Mouse (Mus musculus) mouse embryonic stem cell (cell line): ENCODE results near the gene Klc1.
"Not testable (repeated sequence)": the region's sequence is repeated elsewhere in the genome, so short reads cannot be mapped to it uniquely, and the experiment has no call there.

Source experiments
- in situ Hi-C, 2 experiments: fragments of 300-500 bp; cut with MboI; formaldehyde crosslinking; loops; 1 replicate in 1 of 2; 3 replicates in 1 of 2; pipeline ENCODE4 v1.14.3; 2019 to 2020; ENCODE audit warnings: low sequenced_read_pairs in 2 of 2, low pct_unique_long_range_greater_than_20kb in 1 of 2, mixed read lengths in 1 of 2; ENCODE audit not compliant: unreplicated experiment in 1 of 2

The Klc1 gene

DNA sequence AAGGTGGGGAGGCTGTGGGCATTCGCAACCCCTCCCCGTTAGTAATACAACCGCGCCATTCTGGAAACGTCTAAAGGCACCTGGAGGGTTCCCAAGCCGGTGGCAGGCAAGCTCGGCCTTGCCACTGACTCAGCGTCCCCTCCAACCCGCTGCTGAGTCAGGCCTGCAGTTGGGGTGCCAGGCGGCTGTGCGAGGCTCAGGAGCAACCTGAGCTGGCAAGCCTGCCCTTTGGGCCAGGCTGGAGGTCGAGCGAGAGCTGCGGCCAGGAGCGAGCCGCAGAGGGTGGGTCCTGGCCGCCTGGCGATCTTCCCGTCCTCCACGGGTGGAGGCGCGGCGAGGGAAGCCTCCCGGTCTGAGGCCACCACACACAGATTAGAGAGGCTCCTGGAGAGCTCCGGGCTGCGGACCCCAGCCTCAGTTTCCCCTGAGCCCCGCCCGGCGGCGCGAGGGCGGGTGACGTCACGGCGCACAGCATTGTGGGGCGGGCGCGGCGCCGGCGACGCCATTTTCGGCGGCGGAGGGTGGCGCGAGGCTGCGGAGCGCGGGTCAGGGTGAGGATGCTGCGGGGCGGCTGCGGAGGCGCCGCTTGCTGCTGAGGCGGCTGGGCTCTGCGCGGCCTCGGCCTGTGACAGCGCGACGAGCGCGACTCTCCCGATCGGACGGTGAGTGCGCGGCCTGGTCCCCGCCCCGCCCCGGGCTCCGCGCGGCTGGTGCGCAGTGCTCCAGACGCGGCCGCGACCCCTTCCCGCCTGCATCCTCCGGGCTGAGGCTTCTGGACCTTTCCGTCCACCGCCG lies at the start of gene Klc1:
TSS of gene Klc1 (plus strand) at position 469 of the 795 bp plus-strand sequence.
- in situ Hi-C loops, result no loop called here

DNA sequence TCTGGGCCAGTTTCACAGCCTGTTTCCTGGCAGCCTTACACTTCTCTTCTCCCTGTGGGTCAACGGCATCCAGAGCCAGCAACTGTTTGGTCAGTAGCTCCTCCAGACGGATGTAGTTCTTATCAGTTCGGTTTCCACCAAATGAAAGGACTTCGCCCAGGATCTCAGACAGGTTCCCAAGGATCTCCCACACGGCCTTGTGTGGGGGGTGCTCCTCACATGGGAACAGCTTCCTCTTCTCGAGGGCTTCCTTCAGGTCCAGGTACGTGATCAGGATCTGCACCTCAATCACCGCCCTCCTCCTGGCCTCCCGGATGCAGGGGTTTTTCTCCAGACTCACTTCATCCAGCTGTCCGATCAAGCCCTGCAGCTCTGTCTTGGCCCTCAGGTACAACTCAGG lies 48.6 kb upstream of the Klc1 start:
- in situ Hi-C loops, result no loop called here

DNA sequence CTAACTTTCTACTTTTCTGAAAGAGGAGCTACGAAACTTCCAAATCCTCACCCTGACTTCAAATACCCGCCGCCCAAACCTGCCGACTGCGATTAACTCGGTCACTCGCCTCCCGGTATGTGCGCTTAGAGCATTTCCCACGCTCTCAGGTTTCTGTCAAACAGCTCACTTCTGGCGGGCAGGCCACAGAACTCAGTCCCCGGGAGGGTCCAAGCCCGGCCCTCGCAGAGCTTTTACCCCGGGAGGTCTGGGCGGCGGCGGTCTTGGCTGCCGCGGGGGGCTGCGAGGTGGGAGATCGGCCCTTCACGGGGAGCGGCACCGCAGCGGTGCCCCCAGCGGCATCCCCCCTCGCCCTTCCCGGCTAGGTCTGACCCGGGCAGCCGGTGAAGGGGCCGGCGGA lies 46.2 kb upstream of the Klc1 start:
- in situ Hi-C loops, result no loop called here

DNA sequence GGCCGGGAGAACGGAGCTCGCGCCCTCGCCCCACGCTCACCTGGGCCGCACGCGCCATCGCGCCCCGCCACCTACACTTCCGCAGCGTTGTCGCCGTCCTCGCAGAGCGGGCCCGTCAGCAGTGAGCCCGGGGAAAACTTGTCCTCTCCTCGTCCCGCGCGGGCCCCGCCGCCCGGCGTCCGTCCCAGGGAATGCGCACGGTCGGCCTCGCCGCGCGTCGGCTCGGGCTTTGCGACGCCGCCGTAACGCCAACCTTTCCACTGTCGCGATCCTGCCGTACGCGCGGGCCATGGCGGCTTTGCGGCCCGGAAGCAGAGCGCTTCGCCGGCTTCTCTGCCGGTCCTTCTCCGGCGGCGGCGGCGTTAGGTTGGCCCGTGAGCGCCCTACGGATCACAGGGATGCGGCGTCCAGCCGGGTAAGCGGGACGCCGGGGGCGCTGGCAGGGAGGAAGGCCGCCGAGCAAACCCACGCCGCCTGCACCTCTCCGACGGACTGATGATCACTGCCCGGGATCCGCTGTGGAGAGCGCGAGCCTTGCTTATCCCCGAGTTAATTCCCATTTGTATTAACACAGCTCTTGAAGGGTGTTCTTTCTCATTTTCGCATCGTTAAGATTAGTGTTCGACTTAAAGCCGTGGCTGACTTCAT lies 45.5 kb upstream of the Klc1 start, which contains the start of the genes Bag5 and Apopt1:
TSS of gene Bag5 (minus strand) at position 254 of the 648 bp plus-strand sequence.
TSS of gene Apopt1 (plus strand) at position 258 of the 648 bp plus-strand sequence.
- in situ Hi-C loops, result no loop called here

DNA sequence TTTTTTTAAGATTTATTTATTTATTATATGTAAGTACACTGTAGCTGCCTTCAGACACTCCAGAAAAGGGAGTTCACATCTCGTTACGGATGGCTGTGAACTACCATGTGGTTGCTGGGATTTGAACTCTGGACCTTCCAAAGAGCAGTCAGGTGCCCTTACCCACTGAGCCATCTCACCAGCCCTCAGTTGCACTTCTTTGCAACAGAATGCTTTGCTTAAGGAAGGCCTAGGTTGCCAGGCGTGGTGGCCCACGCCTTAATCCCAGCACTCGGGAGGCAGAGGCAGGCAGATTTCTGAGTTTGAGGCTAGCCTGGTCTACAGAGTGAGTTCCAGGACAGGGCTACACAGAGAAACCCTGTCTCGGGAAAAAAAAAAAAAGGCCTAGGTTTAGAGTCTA lies 44.8 kb upstream of the Klc1 start:
- in situ Hi-C loops, result not testable (repeated sequence)

DNA sequence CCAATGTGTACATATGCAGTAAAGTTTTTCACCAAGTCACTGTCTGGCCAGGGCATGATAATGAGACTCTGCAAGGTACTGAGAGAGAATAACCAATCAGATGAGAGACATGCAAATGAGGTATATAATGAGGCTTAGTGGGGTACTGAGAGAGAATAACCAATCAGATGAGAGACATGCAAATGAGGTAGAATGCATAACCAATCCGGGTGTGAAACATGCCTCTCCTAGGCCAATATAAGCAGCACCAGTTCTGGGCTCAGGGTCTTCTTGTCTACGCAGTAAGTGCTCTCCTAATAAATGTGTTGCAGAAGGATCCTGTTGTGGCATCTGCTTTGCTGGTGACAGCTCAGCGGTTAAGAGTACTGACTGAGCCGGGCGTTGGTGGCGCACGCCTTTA lies 42.1 kb upstream of the Klc1 start:
- in situ Hi-C loops, result no loop called here

DNA sequence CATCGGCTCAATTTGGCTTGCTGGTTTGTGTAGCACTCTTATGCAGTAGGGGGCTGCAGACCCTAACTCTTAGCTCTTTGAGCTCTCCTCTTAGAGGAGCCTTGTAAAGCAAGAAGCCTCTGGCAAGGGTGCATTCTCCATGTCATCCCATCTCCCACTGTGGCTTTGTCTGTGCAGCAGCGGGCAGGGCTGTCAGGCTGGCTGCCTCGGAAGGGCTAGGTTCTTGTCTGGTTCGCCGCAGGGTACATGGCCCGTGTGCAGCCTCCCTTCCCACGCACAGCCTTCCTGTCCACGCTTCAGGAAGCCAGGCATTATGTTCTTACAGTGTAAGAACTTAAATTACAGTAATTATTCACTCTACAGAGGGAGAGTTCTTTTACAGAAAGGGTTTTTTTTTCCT lies 40.0 kb upstream of the Klc1 start:
- in situ Hi-C loops, result no loop called here

DNA sequence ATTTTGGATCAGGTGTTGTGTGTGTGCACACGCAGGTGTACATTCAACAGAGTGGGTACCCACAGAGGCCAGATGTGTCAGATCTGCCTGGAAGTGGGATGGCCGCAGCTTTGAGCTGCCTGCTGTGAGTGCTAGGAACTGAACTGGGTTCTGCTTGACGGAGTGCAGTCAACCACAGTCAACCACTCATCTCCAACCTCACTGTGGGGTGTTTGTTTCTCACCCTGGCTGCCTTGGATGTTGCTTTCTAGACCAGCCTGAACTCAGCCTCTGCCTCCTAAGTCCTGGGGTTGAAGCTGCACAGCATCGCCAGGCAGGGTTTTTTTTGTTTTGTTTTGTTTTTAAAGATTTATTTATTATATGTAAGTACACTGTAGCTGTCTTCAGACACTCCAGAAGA lies 38.4 kb upstream of the Klc1 start:
- in situ Hi-C loops, result no loop called here

DNA sequence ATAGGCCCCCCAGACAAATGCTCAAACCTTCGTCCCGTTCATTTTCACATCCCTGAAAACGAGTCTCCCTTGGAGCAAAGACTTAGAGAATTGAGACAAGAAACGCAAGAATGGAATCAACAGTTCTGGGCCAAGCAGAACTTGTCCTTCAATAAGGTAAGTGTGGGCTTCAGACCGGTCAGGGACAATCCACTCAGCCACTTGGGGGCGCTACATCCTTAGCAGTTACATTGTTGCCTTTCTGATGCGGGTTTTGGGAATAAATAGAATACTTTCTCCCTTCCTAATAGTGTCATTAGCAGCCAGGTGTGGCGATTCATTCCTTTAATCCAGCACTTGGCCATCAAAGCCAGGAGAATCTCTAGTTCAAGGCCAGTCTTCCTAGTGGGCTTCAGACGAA lies 36.0 kb upstream of the Klc1 start:
- in situ Hi-C loops, result no loop called here

DNA sequence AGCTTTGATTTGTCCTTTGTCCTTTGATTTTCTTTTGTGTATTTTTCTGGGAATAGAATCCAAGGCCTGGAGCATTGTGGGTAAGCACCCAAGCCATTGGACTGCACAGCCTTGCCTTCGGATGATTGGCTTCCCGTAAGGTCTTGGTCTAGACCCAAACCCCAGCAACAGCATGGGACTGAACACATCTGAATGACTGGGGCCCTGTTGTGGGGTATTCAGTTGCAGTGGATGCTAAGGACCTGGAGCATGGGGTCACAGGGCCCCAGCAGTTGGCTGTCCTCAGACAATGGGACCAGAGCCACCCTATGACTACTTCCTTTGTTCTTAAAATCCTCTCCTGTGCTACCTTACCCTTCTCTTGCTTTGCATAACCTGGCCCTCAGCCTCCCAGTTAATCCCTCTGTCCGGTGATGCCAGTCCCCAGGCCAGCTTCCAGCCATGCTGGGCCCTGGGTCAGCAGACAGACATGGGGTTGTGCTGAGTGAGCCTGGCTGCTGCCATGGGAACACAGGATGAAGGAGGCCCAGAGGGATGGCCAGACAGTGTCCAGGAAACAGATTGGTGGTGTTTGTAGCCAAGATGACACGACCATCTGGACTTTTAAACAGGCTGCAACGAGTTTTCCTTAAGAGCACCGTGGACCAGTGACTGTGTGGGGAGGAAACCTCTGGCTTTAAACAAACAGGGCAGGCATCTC lies 33.9 kb upstream of the Klc1 start:
- in situ Hi-C loops, result no loop called here

DNA sequence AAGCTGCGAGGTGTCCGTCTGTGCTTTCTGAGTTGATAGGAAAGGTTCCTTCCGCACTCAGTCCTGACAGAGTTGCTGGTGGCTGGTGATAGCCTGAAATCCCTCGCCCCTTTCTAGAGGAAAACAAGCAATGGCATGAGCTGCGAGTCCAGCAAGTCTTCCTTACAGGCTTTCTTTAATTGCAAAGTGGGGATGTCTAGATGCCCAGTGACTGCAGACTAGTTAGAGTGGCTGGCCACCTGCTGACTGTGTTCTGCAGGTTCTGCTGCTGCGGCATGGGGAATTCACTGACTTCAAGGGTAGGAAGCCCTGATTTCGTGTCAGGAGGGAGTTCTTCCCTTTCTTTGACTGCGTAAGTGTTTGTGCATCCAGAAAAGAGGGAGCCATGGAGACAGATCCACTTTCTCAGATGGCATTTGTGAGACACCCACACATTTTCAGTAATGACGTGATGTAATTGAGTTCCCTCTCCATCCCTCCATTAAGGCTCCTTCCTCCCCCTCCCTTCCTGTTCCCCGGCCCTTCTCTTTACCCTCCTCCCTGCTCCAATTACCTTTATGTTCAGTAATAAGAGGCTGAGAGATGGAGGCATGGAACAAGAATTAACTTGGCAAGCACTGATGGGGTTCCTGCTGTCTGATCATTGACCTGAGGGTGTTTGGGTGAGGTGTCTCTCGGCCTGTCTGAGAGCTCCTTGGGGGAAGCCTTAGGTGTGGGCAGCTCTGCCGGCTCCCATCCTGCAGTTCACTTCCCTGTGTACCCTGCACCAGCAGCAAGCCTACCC lies 33.1 kb upstream of the Klc1 start:
- in situ Hi-C loops, result no loop called here

DNA sequence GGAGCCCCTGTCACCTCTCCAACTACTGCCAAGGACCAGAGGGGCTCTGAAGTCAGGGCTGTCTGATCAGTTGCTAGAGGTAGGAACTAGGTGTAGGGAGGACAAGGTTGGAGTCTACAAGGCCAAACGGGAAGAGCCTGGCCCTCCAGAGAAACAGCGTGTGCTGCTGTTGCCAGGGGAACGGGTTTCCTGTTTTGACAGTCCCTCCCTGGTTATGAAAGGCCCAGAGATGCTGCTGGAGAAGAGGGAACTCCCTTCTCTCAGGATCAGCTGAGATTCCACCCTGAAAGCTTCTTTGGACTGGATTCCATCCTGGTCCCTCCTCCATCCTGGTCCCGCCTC lies 32.6 kb upstream of the Klc1 start:
- in situ Hi-C loops, result no loop called here

DNA sequence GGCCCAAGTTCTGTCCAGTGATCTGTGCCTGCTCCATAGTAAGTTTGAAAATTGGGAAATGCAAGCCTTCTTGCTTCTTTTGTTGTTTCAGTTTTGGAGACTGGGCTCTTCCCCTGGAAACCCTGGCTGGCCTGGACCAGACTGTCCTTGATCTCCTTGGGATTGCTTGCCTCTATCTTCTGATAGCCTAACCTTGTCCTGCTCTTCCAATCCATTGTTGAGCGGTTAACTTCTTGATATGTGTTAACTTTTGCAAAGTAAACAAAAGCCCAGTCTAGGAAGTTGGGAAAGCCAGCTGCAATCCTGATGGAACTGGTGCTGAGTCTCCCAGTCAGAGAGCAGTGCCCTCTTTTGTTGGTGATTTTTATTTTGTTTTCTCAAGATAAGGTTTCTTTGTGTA lies 30.7 kb upstream of the Klc1 start:
- in situ Hi-C loops, result no loop called here

DNA sequence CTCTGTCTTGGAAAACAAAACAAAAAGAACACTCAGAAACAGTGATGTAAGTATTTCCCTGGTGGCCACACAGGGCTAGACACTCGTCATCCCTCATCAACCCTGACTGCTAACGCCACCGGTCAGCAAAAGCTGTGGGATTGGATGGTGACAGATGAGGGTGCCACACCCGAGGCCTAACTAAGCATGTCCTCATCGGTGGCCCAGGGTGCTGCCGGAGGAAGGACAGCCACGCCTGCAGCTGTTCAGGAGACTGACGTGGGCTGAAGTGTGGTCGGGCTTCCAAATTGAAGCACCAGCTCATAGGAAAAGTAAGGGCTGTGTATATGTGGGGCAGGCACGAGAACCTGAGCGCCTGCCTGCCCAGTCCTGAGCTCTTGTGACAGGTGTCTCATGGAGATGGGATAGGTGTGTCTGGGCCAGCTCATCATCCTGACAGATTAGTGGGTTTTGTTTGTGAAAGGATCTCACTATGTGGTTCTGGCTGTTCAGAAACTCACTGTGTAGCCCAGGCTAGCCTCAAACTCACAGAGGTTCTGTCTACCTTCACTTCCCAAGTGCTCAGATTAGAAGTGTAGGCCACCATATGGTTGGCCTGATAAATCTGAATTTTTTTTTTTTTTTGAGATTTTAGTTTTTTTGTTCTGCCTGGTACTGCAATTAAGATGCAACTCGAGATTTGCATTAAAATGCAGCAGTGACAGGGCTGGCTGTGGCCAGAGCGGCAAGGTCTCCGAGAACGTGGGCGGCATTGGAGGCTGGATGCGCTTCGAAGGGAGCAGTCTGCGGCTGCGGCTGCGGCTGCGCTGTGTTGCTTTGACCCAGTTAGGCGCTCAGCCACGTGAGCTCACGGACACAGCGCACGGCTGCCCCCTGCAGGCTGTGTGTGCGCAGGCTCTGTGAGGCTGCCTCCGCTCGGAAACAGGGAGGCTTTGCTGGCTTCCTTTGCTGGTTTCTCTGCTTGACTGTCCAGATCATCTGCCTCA lies 26.5 kb upstream of the Klc1 start:
- in situ Hi-C loops, result no loop called here

DNA sequence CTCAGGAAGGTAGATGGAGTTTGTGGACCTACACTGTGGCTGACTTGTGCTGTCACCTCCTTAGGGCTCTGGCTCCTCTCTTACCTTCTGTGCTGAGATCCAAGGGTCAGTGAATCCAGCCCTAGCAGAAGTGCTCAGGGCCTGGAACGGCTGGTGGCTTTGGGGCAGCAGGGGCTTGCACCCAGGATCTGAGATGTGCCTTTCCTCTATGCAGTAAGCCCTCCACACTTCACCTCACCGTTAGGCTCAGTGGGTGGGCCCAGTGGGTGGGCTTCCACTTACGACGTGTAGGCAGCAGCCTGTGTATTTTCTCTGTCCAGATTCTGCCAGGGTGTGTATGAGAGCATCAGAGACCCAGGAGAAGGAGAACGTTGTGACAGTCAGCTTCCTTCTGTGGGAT lies 25.7 kb upstream of the Klc1 start:
- in situ Hi-C loops, result no loop called here

DNA sequence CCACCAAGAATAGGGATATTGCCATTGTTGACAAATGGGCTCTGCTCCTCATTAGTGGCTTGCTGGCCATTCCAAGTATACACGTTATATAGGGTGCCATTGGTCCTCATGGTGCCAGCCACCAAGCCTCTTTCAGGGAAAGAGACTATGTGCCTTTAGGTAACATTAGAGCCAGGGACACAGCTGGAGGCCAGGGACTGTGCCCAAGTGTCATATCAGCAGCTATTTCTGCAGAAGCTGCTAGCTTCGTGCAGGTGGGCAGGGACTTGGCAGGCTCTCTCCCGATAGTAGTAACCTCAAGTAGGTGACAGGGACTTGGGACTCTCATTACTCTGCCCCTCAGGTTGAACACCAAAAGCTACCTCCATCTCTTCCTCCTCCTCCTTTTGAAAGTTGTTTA lies 23.7 kb upstream of the Klc1 start:
- in situ Hi-C loops, result no loop called here

DNA sequence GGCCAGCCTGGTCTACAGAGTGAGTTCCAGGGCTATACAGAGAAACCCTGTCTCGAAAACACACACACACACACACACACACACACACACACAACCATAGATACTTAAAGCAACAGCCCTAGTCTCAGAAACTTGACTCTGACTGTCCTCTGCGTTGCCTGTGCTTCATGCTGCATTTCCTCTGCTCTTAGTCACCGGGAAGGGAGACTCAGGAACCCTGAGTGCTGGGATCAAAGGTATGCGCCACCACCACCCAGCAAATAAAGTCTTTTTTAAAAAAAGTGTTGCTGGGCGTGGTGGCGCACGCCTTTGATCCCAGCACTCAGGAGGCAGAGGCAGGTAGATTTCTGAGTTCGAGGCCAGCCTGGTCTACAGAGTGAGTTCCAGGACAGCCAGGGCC lies 22.0 kb upstream of the Klc1 start:
- in situ Hi-C loops, result not testable (repeated sequence)

DNA sequence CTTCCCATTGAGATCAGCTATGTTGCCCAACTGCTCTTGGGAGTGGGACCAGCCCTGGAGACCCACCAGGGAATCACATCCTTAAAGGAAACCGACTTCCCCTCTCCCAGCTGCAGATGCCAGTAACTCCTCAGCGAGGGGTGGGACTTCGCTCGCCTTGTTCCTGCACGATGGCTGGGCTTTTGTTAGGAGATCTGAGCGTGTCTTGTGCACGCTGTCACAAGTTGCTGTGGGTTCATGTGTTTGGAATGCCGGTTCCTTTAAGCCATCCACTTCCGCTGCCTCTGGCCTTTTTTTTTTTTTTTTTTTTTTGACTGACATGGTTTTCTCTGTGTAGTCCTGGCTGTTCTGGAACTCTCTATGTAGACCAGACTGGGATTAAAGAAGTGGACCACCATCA lies 21.3 kb upstream of the Klc1 start:
- in situ Hi-C loops, result no loop called here
